Mouse (Mus musculus): ENCODE measurements at regions not wholly inside any gene's neighbourhood (a gene's known extent, or its start where the extent isn't known, plus 50 kb on each side); places are given as distances from the start of the nearest gene placed in this dataset.

GRCm38 (mm10) chr19:14940207-14940952, 342.5 kb upstream of the Tle4 start:
- Histone ChIP-seq H3K4me2 (ENCODE audit: low read length) (no peak overlapping the region), H3K27me3 (replicated peaks; ENCODE audit: control insufficient read depth, insufficient read depth, low read length) (no peaks in the 10 kb centered on the region), H3K9me3 (replicated peaks; ENCODE audit: control insufficient read depth, low read length) (no peaks in the 10 kb centered on the region), H3K27ac (ENCODE audit: low read depth, low read length) (no peak overlapping the region), H3K4me1 (ENCODE audit: control insufficient read depth, insufficient read depth, low read length) (no peaks in the 10 kb centered on the region), H3K36me3 (ENCODE audit: control insufficient read depth, insufficient read depth, low read length) (no peaks in the 10 kb centered on the region), H3K9ac (ENCODE audit: low read length) (no peak overlapping the region), H3K4me3 (ENCODE audit: low read depth, low read length) (no peak overlapping the region)
- 63% methylated on average over 9 of the region's 9 CpGs for WGBS
- DNase-seq (ENCODE audit: low spot score): peak; percentile 46
- ATAC-seq: no peak

DNA sequence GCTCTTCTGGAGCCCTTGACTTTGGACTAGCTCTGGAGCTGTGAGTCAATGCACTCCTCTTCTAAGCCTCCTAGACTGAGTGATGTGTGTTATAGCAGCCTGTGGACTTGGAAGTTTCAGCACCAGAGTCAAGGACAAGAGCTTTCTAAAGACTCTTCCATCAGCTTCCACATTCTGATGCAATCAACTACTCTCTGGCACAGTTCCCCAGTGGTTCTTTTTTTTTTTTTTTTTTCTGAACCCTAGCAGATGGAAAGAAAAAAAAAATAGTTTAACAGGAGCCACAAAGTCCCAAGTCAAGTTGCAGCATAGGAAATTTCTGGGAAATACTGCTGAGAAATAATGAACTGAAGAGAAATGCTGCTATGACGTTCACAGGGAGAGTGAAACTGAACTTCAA, 324.4 kb upstream of the Tle4 start:
- Histone ChIP-seq H3K4me3 (ENCODE audit: low read depth, low read length) (no peak overlapping the region), H3K4me1 (ENCODE audit: control insufficient read depth, insufficient read depth, low read length) (no peaks in the 10 kb centered on the region), H3K27me3 (replicated peaks; ENCODE audit: control insufficient read depth, insufficient read depth, low read length) (no peaks in the 10 kb centered on the region), H3K9me3 (replicated peaks; ENCODE audit: control insufficient read depth, low read length) (no peaks in the 10 kb centered on the region), H3K9ac (ENCODE audit: low read length) (no peak overlapping the region), H3K27ac (ENCODE audit: low read depth, low read length) (no peak overlapping the region), H3K4me2 (ENCODE audit: low read length) (no peak overlapping the region), H3K36me3 (ENCODE audit: control insufficient read depth, insufficient read depth, low read length) (no peaks in the 10 kb centered on the region)
- ATAC-seq: no peak
- WGBS: 50% methylated on average over 1 of the region's 1 CpGs
- DNase-seq (ENCODE audit: low spot score): no peak

DNA sequence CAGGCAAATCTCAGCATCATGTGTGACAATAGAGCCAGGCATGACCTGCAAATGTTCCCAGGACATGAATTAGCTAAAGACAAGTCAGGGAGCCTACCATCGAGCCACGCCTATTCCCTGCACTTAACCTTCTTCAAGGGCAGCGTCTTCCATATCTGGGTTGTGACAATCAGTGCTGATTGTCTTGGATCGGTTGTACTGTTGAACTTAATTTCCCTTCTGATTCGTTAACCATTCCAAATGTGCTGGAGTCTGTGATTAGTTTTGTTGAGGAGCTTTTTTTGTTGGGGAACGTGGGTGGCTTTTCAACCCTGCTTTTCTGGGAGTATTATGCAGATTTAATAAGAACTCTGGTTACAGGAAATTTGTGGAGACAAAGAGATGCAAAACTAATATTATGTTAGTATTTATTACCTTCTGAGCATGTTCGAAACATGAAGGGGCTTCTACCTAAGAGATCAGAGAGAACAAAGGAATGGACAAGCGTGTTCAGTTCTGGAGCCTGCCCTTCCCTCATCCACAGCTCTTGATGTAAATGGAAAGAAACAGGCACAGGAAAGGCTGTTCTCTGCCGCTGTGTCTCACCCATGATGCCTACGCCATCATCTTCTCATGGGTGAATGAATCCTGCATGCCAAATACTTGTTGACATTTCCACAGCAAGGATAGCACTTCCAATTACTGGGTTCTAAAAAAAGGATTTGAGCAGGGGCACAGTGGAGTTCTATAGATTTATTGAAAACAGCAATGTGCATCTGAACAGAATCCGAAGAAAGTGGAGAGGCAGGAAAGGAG, 313.4 kb upstream of the Tle4 start:
- Histone ChIP-seq H3K4me3 (ENCODE audit: low read depth, low read length) (no peak overlapping the region), H3K27ac (ENCODE audit: low read depth, low read length) (no peak overlapping the region), H3K4me1 (ENCODE audit: control insufficient read depth, insufficient read depth, low read length) (no peaks in the 10 kb centered on the region), H3K4me2 (ENCODE audit: low read length) (no peak overlapping the region), H3K27me3 (replicated peaks; ENCODE audit: control insufficient read depth, insufficient read depth, low read length) (no peaks in the 10 kb centered on the region), H3K9me3 (replicated peaks; ENCODE audit: control insufficient read depth, low read length) (no peaks in the 10 kb centered on the region), H3K9ac (ENCODE audit: low read length) (no peak overlapping the region), H3K36me3 (ENCODE audit: control insufficient read depth, insufficient read depth, low read length) (no peaks in the 10 kb centered on the region)
- 59% methylated on average over 11 of the region's 11 CpGs for WGBS
- ATAC-seq: no peak
- no peak for DNase-seq (ENCODE audit: low spot score)

- no peak overlapping the region for H3K4me3 ChIP-seq (ENCODE audit: low read depth, low read length)
- no peak for ATAC-seq
- no peaks in the 10 kb centered on the region for H3K27me3 ChIP-seq (replicated peaks; ENCODE audit: control insufficient read depth, insufficient read depth, low read length)
- no peaks in the 10 kb centered on the region for H3K36me3 ChIP-seq (ENCODE audit: control insufficient read depth, insufficient read depth, low read length)
- H3K27ac ChIP-seq (ENCODE audit: low read depth, low read length): no peak overlapping the region
- WGBS: 89% methylated on average over 2 of the region's 2 CpGs
- H3K9me3 ChIP-seq (replicated peaks; ENCODE audit: control insufficient read depth, low read length): no peaks in the 10 kb centered on the region
- H3K9ac ChIP-seq (ENCODE audit: low read length): no peak overlapping the region
- no peak overlapping the region for H3K4me2 ChIP-seq (ENCODE audit: low read length)
- peaks cover 17% of the 10 kb centered on the region for H3K4me1 ChIP-seq (ENCODE audit: control insufficient read depth, insufficient read depth, low read length)
- DNase-seq (ENCODE audit: low spot score): no peak
Measured at GRCm38 (mm10) chr19:14894875-14895274, 297.0 kb upstream of the Tle4 start.

DNA sequence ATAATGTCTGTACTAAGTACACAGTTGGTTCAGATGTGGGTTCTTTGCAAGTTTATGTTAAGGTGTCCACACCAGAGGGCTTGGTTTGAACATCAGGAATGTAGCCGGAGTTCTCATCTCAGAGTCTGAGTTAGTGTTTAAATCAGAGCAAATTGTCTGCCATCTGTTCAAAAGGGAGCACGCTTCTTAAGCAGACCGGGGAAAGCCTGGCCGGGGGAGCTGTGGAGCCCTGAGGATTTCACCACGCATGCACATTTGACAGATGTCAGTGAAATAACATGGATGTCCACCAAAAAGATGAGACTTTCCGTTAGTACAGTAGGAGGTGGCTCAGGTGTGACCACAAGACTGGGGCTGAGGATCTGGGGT, 294.5 kb upstream of the Tle4 start:
- Histone ChIP-seq H3K36me3 (ENCODE audit: control insufficient read depth, insufficient read depth, low read length) (no peaks in the 10 kb centered on the region), H3K27ac (ENCODE audit: low read depth, low read length) (no peak overlapping the region), H3K4me3 (ENCODE audit: low read depth, low read length) (no peak overlapping the region), H3K9me3 (replicated peaks; ENCODE audit: control insufficient read depth, low read length) (no peaks in the 10 kb centered on the region), H3K9ac (ENCODE audit: low read length) (no peak overlapping the region), H3K4me2 (ENCODE audit: low read length) (no peak overlapping the region), H3K4me1 (ENCODE audit: control insufficient read depth, insufficient read depth, low read length) (peaks cover 29% of the 10 kb centered on the region), H3K27me3 (replicated peaks; ENCODE audit: control insufficient read depth, insufficient read depth, low read length) (no peaks in the 10 kb centered on the region)
- 31% methylated on average over 6 of the region's 6 CpGs for WGBS
- DNase-seq (ENCODE audit: low spot score) (peak; percentile 67), ATAC-seq (no peak)

GRCm38 (mm10) chr19:14891689-14892389, 294.0 kb upstream of the Tle4 start:
- no peaks in the 10 kb centered on the region for H3K27me3 ChIP-seq (replicated peaks; ENCODE audit: control insufficient read depth, insufficient read depth, low read length)
- H3K9me3 ChIP-seq (replicated peaks; ENCODE audit: control insufficient read depth, low read length): no peaks in the 10 kb centered on the region
- H3K4me1 ChIP-seq (ENCODE audit: control insufficient read depth, insufficient read depth, low read length): peaks cover 29% of the 10 kb centered on the region
- peak overlapping the region; percentile 47 for H3K4me2 ChIP-seq (ENCODE audit: low read length)
- ATAC-seq (no peak), DNase-seq (ENCODE audit: low spot score) (peak; percentile 34)
- H3K4me3 ChIP-seq (ENCODE audit: low read depth, low read length): 0 out of 2 replicates have a peak overlapping the region, but pooled peaks have one; percentile 12
- no peak overlapping the region; the same call in 1 of the 2 replicates for H3K9ac ChIP-seq (ENCODE audit: low read length)
- no peak overlapping the region; the same call in 1 of the 2 replicates for H3K27ac ChIP-seq (ENCODE audit: low read depth, low read length)
- under 1% methylated on average over 7 of the region's 8 CpGs for WGBS
- H3K36me3 ChIP-seq (ENCODE audit: control insufficient read depth, insufficient read depth, low read length): no peaks in the 10 kb centered on the region

DNA sequence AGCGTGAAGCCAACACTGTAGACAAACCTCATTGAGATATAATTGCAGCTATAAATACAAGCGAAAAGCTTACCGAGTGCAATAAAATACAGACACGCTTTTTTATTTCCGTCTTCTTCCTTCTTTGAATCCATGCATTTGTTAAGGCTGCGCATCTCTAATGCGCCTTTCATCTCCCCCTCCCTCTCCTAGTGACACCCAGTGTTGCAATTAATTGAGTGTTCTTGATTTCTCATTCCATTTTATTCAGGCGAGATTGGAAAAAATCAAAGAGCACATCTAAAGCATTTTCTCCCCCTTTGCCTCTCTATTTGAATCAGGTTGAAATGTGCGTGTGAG, 293.2 kb upstream of the Tle4 start:
- ATAC-seq: peak; percentile 49; the same call in 1 of the 2 replicates
- no peaks in the 10 kb centered on the region for H3K27me3 ChIP-seq (replicated peaks; ENCODE audit: control insufficient read depth, insufficient read depth, low read length)

DNA sequence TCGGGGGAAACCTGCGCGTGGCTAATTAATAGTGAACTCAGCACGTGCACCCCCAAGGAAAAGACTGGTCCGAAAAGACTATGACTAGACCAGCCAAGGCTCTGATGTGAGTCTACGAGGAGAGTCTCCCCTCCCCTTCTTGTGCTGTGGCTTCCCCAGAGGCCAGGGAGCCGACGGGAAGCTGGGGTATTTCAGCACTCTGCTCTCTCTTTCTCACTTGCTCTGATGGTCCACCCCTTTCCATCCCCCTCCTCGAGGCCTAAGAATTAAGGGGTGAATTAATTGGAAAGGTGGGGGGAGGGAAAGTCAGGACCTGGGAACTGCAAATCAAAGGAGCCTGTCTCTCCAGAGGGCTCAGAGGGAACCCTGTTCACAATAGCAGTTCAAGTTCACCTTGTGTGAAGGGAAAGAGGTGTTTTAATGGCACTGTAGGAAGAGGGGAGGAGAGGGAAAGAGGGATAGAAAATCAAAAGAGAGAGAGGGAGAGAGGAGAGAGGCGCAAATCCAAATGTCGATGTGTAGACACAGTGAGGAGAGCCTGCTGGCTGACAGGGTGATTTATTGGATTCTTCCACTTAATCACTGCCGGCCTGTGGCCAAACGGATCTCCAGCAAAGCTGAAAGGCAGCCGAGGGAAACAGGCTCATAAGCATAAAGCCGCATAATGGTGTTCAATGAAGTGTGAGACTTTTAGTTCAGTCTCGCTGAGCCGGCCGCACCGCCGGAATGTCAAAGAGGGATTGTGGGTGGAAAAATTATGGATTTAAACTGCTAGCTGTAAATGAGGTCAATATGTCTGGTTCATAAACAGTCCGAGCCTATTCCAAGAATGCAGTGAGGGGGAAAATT, 292.6 kb upstream of the Tle4 start:
- Histone ChIP-seq H3K9ac (ENCODE audit: low read length) (peak overlapping the region; percentile 22; the same call in 1 of the 2 replicates), H3K27me3 (replicated peaks; ENCODE audit: control insufficient read depth, insufficient read depth, low read length) (no peaks in the 10 kb centered on the region), H3K4me3 (ENCODE audit: low read depth, low read length) (peak overlapping the region; percentile 12), H3K27ac (ENCODE audit: low read depth, low read length) (peak overlapping the region; percentile 65), H3K4me2 (ENCODE audit: low read length) (peak overlapping the region; percentile 47), H3K4me1 (ENCODE audit: control insufficient read depth, insufficient read depth, low read length) (peaks cover 29% of the 10 kb centered on the region), H3K9me3 (replicated peaks; ENCODE audit: control insufficient read depth, low read length) (no peaks in the 10 kb centered on the region), H3K36me3 (ENCODE audit: control insufficient read depth, insufficient read depth, low read length) (no peaks in the 10 kb centered on the region)
- WGBS: under 1% methylated on average over 21 of the region's 21 CpGs
- DNase-seq (ENCODE audit: low spot score) (peak; percentile 97), ATAC-seq (peak; percentile 88)

More for the DNA sequence above, 293.2 kb upstream of the Tle4 start:
- H3K4me2 ChIP-seq (ENCODE audit: low read length): peak overlapping the region; percentile 47
- H3K9me3 ChIP-seq (replicated peaks; ENCODE audit: control insufficient read depth, low read length): no peaks in the 10 kb centered on the region
- peak overlapping the region; percentile 22; the same call in 1 of the 2 replicates for H3K9ac ChIP-seq (ENCODE audit: low read length)
- no peaks in the 10 kb centered on the region for H3K36me3 ChIP-seq (ENCODE audit: control insufficient read depth, insufficient read depth, low read length)
- no peak for DNase-seq (ENCODE audit: low spot score)
- WGBS: 1% methylated on average over 9 of the region's 9 CpGs
- peak overlapping the region; percentile 12 for H3K4me3 ChIP-seq (ENCODE audit: low read depth, low read length)
- H3K4me1 ChIP-seq (ENCODE audit: control insufficient read depth, insufficient read depth, low read length): peaks cover 29% of the 10 kb centered on the region
- H3K27ac ChIP-seq (ENCODE audit: low read depth, low read length): peak overlapping the region; percentile 65
